Mouse (Mus musculus) heart, postnatal 14 days (tissue): Measurements from ENCODE around the gene Plk5. TPM values are rescaled to one million over a fixed set of nuclear protein-coding genes. Genes with fewer than 3 reads are reported as not detected.

Experiments
- DNase-seq, 2 experiments: peaks; one replicate each; pipeline ENCODE4 v3.0.0; 2021 to 2022
- intact Hi-C: fragments of 180-260 bp; cut with DNase I; formaldehyde crosslinking; loops from one replicate; pipeline ENCODE4 v1.15.1; 2025
- microRNA-seq, 2 experiments: library from miRNA; unstranded; fragments of <30 nt; microRNA quantifications; one replicate each; pipeline ENCODE4 v1.2.0; 2021 to 2022
- total RNA-seq, 2 experiments: library from RNA; stranded (reverse); gene quantifications; 2 replicates each; pipeline ENCODE4 v1.2.3; 2021

Plk5 gene
- total RNA-seq, 2 experiments from 2014 or later: 0.12 to 0.22 TPM

DNA sequence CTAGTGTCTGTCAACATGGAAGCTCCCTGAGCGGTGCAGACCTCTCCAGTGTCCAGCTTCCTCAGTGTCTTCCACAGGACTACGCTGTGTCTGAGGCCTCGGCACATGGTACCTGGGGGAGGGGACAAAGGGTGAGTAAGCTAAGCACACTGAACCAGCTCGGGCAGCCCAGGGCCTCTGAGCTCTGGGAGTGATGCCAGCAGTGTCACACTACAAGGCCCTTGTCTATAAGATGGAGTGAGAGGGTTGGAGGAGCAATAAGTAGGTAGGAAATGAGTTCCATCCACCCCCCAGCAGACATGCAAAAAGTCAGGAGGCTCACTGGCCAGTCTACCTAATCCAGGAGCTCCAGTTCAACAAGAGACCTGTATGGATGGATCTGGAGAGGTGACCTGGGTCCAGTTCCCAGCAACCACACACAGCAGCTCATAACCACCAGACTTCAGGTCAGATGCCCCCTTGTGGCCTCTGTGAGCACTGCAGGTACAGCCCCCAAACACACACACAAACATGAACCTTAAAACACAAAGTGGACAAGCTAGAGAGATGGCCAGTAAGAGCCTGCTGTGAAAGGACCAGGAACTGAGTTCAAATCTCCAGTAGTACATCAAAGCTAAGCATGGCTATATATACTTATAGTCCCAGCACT lies 46.9 kb downstream of the Plk5 start:
- peak in 1 of 2 experiments; percentile 47 for DNase-seq
- intact Hi-C loops: no loop called here

GRCm38 (mm10) chr10:80405481-80406173 lies 49.4 kb downstream of the Plk5 start:
- no peak for DNase-seq
- intact Hi-C loops: no loop called here

DNA sequence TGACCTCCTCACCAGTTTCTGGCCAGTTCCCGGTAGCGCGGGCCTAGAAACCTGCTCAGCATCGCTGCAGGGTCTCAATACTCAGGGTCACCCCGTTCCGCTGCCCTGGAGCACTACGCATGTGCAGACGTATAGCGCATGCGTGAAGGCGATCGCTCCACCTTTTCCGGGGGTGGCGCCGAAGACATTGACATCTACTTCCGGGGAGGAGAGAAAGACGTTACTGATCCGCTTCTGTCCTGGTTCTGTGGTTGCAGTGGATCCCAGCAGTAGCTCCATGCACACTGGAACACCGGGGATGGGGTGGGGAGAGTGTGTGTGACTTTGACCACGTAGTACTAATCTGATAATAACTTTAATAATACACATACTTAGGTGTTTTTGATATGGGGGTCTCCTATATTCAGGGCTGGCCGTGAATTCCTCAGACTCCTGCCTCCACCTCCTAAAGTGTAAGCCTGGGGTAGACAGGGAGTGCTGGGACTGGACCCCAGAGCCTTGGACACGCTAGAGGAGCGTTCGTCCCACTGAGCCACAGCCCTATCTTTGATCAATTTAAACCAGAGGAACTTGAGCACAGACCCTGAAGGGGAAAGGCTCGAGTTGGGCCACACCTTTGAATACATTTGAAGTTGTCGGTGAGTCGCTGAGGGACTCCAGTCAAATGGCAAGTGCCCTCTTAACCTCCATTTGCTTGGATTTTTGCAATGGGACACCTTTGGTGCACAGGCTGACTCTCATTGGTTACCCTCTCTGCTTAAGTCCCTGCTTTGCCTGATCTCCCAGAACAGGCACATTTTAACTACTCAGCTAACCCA lies 50.6 kb downstream of the Plk5 start, which contains the start of gene Uqcr11:
TSS of gene Uqcr11 (minus strand) at position 147 of the 818 bp plus-strand sequence.
- intact Hi-C loops: no loop called here
- DNase-seq: peak; percentile 90 to 92

DNA sequence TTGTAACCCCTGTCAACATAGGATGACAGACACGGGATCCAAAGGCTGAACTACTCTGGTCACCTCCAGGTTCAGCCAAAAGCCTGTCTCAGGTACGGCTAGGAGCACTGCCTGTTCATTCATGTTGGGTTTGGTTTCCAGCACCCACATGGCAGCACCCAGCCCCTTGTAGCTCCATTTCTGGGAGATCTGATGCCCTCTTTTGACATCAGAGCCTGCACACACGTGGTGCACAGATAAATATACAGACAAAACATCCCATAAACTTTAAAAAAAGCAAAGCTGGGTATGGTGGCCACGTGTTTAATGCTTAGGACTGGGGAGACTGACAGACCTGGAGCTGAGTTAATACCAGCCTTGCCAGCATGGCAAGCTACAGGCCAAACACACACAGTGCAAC lies 51.7 kb downstream of the Plk5 start:
- intact Hi-C loops: no loop called here
- DNase-seq: no peak

- intact Hi-C loops: no loop called here
- peak; percentile 80 to 84 for DNase-seq
These were observed 56.6 kb downstream of the Plk5 start for GRCm38 (mm10) chr10:80412656-80413541.

Small RNAs within 50 kb of the gene (microRNA-seq; reads per million reads assigned to microRNA genes)
- gene Gm22721: 0 to 0.12 reads per million in 2 experiments

Other genes starting within 250 kb of the Plk5 start
- 100 to 1,000 TPM; 105 to 118 TPM for gene Stk11, start 240.7 kb upstream of the Plk5 start, total RNA-seq
- gene Atp5d, start 217.8 kb upstream of the Plk5 start, total RNA-seq: 1,000 to 10,000 TPM; 1,168 to 1,183 TPM
- 1 to 10 TPM; 3.0 to 3.3 TPM for gene Cbarp, start 215.6 kb upstream of the Plk5 start, total RNA-seq
- 100 to 1,000 TPM; 158 to 178 TPM for gene Midn, start 208.2 kb upstream of the Plk5 start, total RNA-seq
- 10 to 100 TPM; 40.4 to 64.3 TPM for gene Cirbp, start 190.5 kb upstream of the Plk5 start, total RNA-seq
- 1 to 10 TPM; 3.8 to 4.7 TPM for gene 1600002K03Rik, start 183.5 kb upstream of the Plk5 start, total RNA-seq
- 1 to 10 TPM; 1.1 to 1.4 TPM for gene Efna2, start 177.0 kb upstream of the Plk5 start, total RNA-seq
- gene Mum1, start 130.0 kb upstream of the Plk5 start, total RNA-seq: 10 to 100 TPM; 17.0 to 21.0 TPM
- 100 to 1,000 TPM; 728 to 743 TPM for gene Ndufs7, start 107.3 kb upstream of the Plk5 start, total RNA-seq
- 10 to 100 TPM; 11.6 to 14.5 TPM for gene Gamt, start 95.4 kb upstream of the Plk5 start, total RNA-seq
- gene Dazap1, start 95.0 kb upstream of the Plk5 start, total RNA-seq: 10 to 100 TPM; 68.2 to 76.3 TPM
- 100 to 1,000 TPM; 652 to 716 TPM for gene Rps15, start 64.0 kb upstream of the Plk5 start, total RNA-seq
- gene Apc2, start 60.5 kb upstream of the Plk5 start, total RNA-seq: 1 to 10 TPM; 2.3 to 3.6 TPM
- gene 2310011J03Rik, start 35.9 kb upstream of the Plk5 start, total RNA-seq: 10 to 100 TPM; 13.3 to 15.0 TPM
- 1 to 10 TPM; 1.0 to 1.7 TPM for gene Pcsk4, start 27.0 kb upstream of the Plk5 start, total RNA-seq
- gene Reep6, start 26.5 kb upstream of the Plk5 start, total RNA-seq: 1 to 10 TPM; 2.0 to 2.6 TPM
- 10 to 100 TPM; 43.8 to 44.5 TPM for gene Adamtsl5, start 8.0 kb upstream of the Plk5 start, total RNA-seq
- gene Mex3d, start 31.2 kb downstream of the Plk5 start, total RNA-seq: 10 to 100 TPM; 11.8 to 12.2 TPM
- gene Mbd3, start 43.1 kb downstream of the Plk5 start, total RNA-seq: 10 to 100 TPM; 78.6 to 84.0 TPM
- 1,000 to 10,000 TPM; 1,852 to 1,908 TPM for gene Uqcr11, start 50.4 kb downstream of the Plk5 start, total RNA-seq
- 10 to 100 TPM; 31.7 to 32.5 TPM for gene Tcf3, start 77.2 kb downstream of the Plk5 start, total RNA-seq
- gene Onecut3, start 138.4 kb downstream of the Plk5 start, total RNA-seq: not detected
- gene Atp8b3, start 182.7 kb downstream of the Plk5 start, total RNA-seq: not detected
- 10 to 100 TPM; 14.2 to 18.1 TPM for gene Rexo1, start 205.1 kb downstream of the Plk5 start, total RNA-seq
- 1 to 10 TPM; 4.5 to 4.7 TPM for gene Klf16, start 220.9 kb downstream of the Plk5 start, total RNA-seq
- 10 to 100 TPM; 73.0 to 75.1 TPM for gene Abhd17a, start 233.9 kb downstream of the Plk5 start, total RNA-seq
- gene Scamp4, start 246.4 kb downstream of the Plk5 start, total RNA-seq: 10 to 100 TPM; 19.8 to 23.5 TPM
- 1 to 10 TPM; 1.6 to 1.8 TPM for gene Adat3, start 246.4 kb downstream of the Plk5 start, total RNA-seq
- gene Gm49322, start 249.6 kb downstream of the Plk5 start, total RNA-seq: under 1 TPM; 0.55 to 0.71 TPM